Mouse (Mus musculus): ENCODE results near the gene Mrpl35.

DNA sequence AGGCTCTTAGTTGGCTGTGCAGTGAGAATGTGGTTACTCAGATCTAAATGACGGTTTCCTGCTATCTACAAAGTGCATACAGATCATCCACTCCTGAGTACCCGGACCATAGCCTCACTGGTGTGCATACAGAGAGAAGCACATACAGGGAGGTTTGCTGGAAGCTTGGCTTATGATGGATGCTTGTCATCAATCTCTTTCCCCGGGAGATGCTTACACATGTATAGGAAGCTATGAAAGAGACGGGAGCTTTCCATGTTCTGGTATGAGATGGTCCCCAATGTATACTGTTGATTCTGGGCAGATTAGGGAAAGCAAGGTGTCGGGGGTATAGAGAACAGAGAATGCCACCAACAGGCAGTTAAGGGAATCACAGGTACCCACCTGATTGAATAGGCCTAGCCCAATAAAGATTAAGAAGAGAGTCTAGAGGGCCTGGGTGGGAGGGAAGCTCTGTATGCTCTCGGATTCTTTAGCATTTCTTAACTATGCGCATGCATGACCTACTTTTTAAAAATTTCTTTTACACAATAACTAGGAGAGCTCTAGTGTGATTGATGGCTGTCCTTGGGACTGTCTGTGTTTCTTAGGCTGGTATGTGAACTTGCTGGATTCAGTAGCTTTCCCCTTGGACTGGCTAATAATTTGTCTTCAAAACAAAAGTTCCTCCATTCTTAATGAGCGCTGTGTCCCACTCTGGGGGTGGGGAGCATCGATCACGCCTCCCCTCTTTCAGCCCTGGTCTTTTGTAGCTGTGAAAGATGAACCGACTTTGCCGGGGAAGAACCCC, 56.7 kb downstream of the Mrpl35 start:
- TF ChIP-seq CTCF (IDR thresholded peaks at IDR 0.05; ENCODE audit: control insufficient read depth, insufficient read depth, low read length) (no peak), POLR2A (IDR thresholded peaks at IDR 0.05; ENCODE audit: borderline replicate concordance, control insufficient read depth, low read depth, low read length) (no peak)
